Comparison of ENCODE assay signal across 27 mouse cellular contexts in the genomic region with DNA sequence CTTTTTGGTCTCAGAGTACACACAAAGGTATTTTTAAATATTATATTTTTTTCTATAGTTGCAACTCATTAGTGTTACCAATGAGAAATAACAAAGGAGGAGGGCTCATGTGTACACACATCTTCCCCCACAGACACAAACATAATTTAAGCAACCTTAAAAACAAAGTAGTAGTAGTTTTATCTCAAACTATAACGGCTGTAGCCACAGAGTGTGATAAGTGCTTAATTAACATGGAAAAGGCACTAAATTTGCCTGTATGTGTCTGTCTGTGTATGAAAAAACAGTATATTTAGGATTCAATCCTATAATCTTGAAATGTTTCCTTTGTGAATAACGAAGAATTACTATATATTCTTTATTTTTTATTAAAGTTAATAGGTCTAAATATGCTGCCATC. TPM values are rescaled to one million over a fixed set of nuclear protein-coding genes. Genes with fewer than 3 reads are reported as not detected.
"Had no signal": no experiment of that assay in that cellular context is flagged by ENCODE, and none has a peak within 500 bp of the region (broad histone marks: within the 10 kb centered on the region; RNA-seq: fewer than 3 reads in every experiment).

No protein-coding gene starts in this region.

- H3K9ac ChIP-seq: limb, embryonic 12.5 days; limb, embryonic 13.5 days; limb, embryonic 15.5 days; liver, embryonic 12.5 days; liver, embryonic 13.5 days; liver, embryonic 14.5 days; liver, embryonic 15.5 days; liver, postnatal 0 days; lung, embryonic 14.5 days; lung, embryonic 15.5 days; midbrain, embryonic 12.5 days; midbrain, embryonic 13.5 days; midbrain, embryonic 15.5 days had no signal

- H3K4me3 ChIP-seq: limb, embryonic 10.5 days; limb, embryonic 12.5 days; limb, embryonic 13.5 days; limb, embryonic 15.5 days; liver, embryonic 12.5 days; liver, embryonic 13.5 days; liver, embryonic 15.5 days; lung, embryonic 15.5 days; megakaryocyte, embryonic 14.5 days; midbrain, embryonic 10.5 days; midbrain, embryonic 12.5 days; midbrain, embryonic 13.5 days; midbrain, embryonic 15.5 days; myocyte had no signal

- H3K27ac ChIP-seq: limb, embryonic 10.5 days; limb, embryonic 12.5 days; limb, embryonic 13.5 days; limb, embryonic 15.5 days; liver, embryonic 12.5 days; liver, embryonic 13.5 days; liver, embryonic 14.5 days; liver, embryonic 15.5 days; lung, embryonic 15.5 days; macrophage; midbrain, embryonic 10.5 days; midbrain, embryonic 12.5 days; midbrain, embryonic 13.5 days; midbrain, embryonic 15.5 days had no signal

- H3K9me3 ChIP-seq: limb, embryonic 10.5 days; limb, embryonic 12.5 days; limb, embryonic 13.5 days; limb, embryonic 15.5 days; liver, embryonic 12.5 days; liver, embryonic 13.5 days; liver, embryonic 15.5 days; lung, embryonic 15.5 days; megakaryocyte, embryonic 14.5 days; midbrain, embryonic 10.5 days; midbrain, embryonic 12.5 days; midbrain, embryonic 13.5 days; midbrain, embryonic 15.5 days had no signal

- DNase-seq: left cerebral cortex, postnatal 4 days; liver; liver, embryonic 13.5 days; liver, postnatal 0 days; lung, adult 18-20 months; lung, adult 2 months; lung, embryonic 14.5 days; lung, postnatal 10 days; lung, postnatal 14 days; lung, postnatal 36 days; lung, postnatal 4 days; midbrain, embryonic 14.5 days had no signal

- H3K36me3 ChIP-seq: limb, embryonic 10.5 days; limb, embryonic 12.5 days; limb, embryonic 13.5 days; limb, embryonic 15.5 days; liver, embryonic 12.5 days; liver, embryonic 13.5 days; liver, embryonic 15.5 days; lung, embryonic 15.5 days; midbrain, embryonic 10.5 days; midbrain, embryonic 12.5 days; midbrain, embryonic 13.5 days; midbrain, embryonic 15.5 days had no signal

- H3K27me3 ChIP-seq: limb, embryonic 12.5 days; limb, embryonic 13.5 days; limb, embryonic 15.5 days; liver, embryonic 12.5 days; liver, embryonic 13.5 days; liver, embryonic 15.5 days; lung, embryonic 15.5 days; megakaryocyte, embryonic 14.5 days; midbrain, embryonic 12.5 days; midbrain, embryonic 13.5 days; midbrain, embryonic 15.5 days had no signal

- H3K4me1 ChIP-seq: limb, embryonic 10.5 days; limb, embryonic 12.5 days; limb, embryonic 13.5 days; limb, embryonic 15.5 days; liver, embryonic 12.5 days; liver, embryonic 13.5 days; liver, embryonic 15.5 days; lung, embryonic 15.5 days; midbrain, embryonic 10.5 days; midbrain, embryonic 12.5 days; midbrain, embryonic 13.5 days; midbrain, embryonic 15.5 days had no signal

RNA-seq across cellular contexts. Expression of a gene that starts 51.4 kb away (rescaled TPM):
- polyA plus RNA-seq: lung, adult 2 months had no signal
